Mouse (Mus musculus): ENCODE measurements around the gene Med9. TPM values are rescaled to one million over a fixed set of nuclear protein-coding genes. Genes with fewer than 3 reads are reported as not detected.

The Med9 gene
- 22.5 TPM for polyA plus RNA-seq (2014; fragmentation: Illumina TruSeq; extraction: RNeasy Lipid Tissue Mini Kit (QIAGEN cat#74804); ENCODE audit: low read depth, low replicate concordance)

DNA sequence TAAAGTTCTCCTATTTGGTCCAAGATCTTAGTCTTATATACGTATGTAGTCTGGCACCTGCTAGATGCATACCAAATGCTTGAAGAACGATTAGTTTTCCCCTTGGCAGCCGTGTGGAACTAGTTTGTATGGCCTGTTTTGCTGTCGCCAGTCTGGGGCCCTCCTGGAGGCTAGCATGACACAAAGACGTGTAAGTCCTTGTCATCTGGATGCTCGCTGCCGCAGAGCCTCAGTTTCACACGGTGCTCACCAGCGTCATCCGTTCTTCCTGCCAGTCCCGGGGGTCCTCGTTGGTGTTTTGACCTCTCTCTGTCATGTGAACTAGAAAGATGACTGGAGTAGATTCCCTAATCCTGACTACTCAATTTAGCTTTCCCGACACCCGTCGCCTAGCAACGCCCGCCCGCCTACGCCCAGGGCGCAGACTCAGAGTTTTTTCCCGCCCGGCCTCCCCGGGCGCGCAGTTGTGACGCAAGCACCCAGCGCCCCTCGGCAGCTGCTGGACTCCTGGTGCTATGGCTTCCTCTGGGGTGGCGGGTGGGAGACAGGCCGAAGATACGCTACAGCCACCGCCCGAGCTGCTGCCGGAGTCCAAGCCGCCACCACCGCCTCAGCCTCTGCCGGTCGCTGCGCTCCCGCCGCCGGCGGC is at the start of gene Med9:
Gene Med9, plus strand, starts transcription at position 455 of the 649 bp plus-strand sequence.

DNA sequence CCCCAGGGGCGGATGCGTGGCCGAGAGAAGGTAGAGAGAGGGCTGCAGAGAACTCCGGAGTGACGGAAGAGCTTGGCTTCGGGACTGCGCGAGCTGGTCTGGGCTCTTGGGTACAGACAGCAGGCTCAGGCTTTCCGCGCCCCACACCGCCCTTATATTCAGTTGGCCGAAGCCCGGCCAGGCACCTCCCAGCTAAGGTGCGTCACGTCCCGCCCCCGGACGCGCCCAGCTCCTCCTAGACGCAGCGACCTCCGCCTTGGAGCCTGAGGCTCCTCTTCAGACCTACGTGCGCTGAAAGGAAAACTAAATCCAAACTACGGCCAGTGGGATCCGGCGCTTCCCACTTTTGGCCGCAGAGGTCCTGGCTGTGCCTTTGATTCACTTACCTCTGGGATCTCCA is 16.8 kb downstream of the Med9 start, which contains the start of gene Rasd1:
Gene Rasd1, minus strand, starts transcription at position 127 of the 400 bp plus-strand sequence.

Other genes with a start within 250 kb of the Med9 start
- gene Pld6, start 160.6 kb upstream of the Med9 start, polyA plus RNA-seq (2014; fragmentation: Illumina TruSeq; extraction: RNeasy Lipid Tissue Mini Kit (QIAGEN cat#74804); ENCODE audit: low read depth, low replicate concordance) = 13.5 TPM
- 3.0 TPM for gene Flcn, start 138.2 kb upstream of the Med9 start, polyA plus RNA-seq (2014; fragmentation: Illumina TruSeq; extraction: RNeasy Lipid Tissue Mini Kit (QIAGEN cat#74804); ENCODE audit: low read depth, low replicate concordance)
- gene Nt5m, start 108.8 kb upstream of the Med9 start, polyA plus RNA-seq (2014; fragmentation: Illumina TruSeq; extraction: RNeasy Lipid Tissue Mini Kit (QIAGEN cat#74804); ENCODE audit: low read depth, low replicate concordance) = 13.8 TPM
- gene Cops3, start 108.4 kb upstream of the Med9 start, polyA plus RNA-seq (2014; fragmentation: Illumina TruSeq; extraction: RNeasy Lipid Tissue Mini Kit (QIAGEN cat#74804); ENCODE audit: low read depth, low replicate concordance) = 338 TPM
- 1.8 TPM for gene Rasd1, start 16.7 kb downstream of the Med9 start, polyA plus RNA-seq (2014; fragmentation: Illumina TruSeq; extraction: RNeasy Lipid Tissue Mini Kit (QIAGEN cat#74804); ENCODE audit: low read depth, low replicate concordance)
- gene Pemt, start 98.3 kb downstream of the Med9 start, polyA plus RNA-seq (2014; fragmentation: Illumina TruSeq; extraction: RNeasy Lipid Tissue Mini Kit (QIAGEN cat#74804); ENCODE audit: low read depth, low replicate concordance) = 0.78 TPM
- gene Rai1, start 156.8 kb downstream of the Med9 start, polyA plus RNA-seq (2014; fragmentation: Illumina TruSeq; extraction: RNeasy Lipid Tissue Mini Kit (QIAGEN cat#74804); ENCODE audit: low read depth, low replicate concordance) = 0.60 TPM